Mouse (Mus musculus) natural killer cell, adult 2 months (primary cell): ENCODE measurements at regions not wholly inside any gene's neighbourhood (a gene's known extent, or its start where the extent isn't known, plus 50 kb on each side); places are given as distances from the start of the nearest gene placed in this dataset.

ENCODE experiments used
- DNase-seq, 2 experiments: peaks; one replicate each; pipeline ENCODE4 v3.0.0; 2022; ENCODE audit warnings: low spot score in 2 of 2

DNA sequence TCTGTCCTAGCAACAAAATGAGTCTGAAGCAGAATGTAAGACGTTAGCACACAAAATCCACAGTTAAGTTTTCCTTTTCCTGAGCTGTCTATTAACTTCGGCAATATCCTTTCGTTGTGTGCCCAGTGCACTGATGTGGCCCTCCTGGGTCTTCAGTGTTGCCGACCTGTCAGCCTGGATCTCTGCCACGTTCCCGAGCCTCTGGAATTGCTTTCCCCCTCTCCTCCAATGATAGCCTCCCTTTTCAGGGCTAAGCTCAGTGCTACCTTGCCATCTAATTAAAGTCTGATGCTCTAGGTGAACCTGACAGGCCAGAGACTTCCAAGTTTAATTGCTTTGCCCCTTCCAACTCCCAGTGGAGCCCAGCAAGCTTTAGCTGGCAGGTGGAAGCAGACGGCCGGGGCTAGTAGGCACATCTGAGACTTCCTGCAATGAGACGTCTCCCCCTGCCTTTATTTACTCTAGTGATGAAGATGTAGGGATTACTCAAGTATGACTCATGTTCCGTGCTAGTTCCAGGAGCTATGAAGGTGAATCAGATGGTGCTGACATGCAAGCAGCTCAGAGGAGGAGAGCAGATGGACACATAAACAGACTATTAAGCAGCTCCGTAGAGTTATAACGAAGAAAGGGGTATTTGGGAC, 894.3 kb upstream of the Car8 start:
- DNase-seq, result no peak

DNA sequence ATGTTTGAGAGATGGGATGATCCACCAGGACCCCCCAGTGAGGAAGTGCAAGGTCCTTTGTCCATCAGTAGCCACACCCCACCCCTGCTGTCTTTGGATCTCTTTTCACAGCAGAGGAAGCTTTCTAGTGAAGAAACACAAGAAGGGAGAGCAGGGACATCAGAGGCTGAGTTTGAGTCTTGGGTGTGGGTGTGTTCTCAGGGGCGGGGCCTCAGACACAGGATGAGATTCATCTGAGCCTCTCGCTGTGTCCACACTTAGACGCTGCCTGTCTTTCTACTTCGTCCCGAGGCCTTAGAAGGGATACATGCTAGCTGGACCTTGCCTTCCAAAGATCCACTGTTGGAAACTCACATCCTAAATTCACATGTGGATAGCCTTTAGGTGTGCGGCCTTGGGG, 893.5 kb upstream of the Car8 start:
- DNase-seq, result no peak

DNA sequence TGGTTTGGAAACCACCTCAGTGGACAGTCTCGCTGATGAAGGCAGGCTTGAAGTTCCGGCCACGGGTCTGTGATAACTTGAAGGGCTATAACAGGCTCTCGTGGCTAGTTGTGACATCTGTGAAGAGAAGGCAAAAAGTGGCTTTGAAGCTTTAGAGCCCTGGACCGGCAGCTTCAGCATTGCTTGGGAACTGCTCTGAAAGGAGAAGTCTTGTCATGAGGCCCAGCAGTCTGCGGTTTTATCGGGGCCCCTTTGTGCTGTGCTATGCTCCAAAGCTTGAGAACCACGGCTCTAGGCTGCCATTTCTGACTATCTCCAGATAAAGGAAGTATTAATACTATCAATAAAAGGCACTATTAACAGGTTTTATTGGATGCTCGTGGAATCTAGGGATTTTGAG, 892.8 kb upstream of the Car8 start:
- peak in 1 of 2 experiments; percentile 26 for DNase-seq

DNA sequence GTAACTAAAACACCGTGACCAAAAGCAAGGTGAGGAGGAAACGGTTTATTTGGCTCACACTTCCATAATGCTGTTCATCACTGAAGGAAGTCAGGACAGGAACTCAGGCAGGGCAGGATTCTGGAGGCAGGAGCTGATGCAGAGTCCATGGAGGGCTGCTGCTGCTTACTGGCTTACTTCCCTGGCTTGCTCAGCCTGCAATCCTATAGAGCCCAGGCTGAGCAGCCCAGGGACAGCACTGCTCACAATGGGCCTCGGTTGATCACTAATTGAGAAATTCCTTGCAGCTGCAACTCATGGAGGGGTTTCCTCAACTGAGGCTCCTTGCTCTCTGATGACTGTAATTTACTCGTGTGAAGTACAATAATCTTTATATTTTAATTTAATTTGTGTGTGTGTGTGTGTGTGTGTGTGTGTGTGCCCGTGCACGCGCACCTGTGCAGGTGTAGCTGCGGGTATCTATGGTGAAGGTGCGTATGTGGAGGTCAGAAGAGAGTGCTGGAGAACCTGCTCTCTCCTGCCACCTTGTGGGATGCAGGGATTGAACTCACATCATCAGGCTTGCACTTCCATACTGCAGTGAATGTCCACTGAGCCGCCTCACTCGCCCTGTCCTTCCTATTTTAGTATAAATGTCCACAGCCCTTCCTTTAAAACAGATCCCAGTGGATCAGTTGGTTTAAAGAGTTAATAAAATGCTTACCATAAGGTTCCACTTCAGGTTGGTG, 886.6 kb upstream of the Car8 start:
- DNase-seq, result no peak

DNA sequence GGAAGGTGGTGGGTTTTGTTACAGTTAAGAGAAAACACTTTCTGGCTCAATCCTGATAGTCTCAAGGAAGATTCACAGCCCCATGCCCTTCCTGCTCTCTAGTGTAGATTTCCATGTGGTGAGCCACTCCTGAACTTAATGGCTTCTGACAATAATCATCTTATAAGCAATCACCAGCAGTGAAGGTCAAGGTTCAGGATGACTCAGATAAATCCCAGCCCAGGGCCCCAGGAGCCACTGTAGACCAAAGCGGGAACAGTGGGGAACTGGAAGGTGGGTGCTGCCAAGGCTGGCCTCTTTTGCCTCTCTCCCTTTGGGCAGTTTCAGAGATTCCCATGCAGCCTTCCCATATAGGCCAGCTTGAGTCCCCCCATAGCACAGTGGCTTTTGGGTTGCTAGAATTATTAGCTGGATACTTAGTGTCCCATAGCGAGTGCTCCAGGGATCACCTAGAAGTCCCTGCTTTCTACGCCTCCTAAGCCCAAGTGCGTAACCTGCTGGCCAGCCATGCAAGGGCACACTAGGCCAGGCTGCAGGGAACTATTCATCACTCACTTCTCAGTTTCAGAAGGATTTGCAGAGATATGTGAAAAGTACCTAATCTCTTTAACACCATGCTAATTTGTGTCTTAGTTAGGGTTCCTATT, 885.9 kb upstream of the Car8 start:
- no peak for DNase-seq

DNA sequence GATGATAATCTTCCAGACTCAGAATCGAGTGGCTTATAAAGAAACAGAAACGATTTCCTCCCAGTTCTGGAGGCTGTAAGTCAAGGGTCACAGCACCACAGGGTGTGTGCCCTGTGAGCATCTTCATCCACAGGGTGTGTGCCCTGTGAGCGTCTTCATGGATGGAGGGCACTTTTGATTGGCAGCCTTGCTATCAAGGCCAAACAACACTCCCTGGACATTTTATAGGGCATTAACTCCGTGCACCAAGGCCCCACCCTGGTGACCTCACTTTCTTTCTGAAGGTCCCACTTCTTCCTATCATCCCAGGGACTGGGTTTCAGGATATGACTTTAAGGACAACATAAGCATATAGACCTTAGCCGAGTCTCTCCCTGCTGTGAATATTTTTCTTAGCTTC, 885.3 kb upstream of the Car8 start:
- no peak for DNase-seq

DNA sequence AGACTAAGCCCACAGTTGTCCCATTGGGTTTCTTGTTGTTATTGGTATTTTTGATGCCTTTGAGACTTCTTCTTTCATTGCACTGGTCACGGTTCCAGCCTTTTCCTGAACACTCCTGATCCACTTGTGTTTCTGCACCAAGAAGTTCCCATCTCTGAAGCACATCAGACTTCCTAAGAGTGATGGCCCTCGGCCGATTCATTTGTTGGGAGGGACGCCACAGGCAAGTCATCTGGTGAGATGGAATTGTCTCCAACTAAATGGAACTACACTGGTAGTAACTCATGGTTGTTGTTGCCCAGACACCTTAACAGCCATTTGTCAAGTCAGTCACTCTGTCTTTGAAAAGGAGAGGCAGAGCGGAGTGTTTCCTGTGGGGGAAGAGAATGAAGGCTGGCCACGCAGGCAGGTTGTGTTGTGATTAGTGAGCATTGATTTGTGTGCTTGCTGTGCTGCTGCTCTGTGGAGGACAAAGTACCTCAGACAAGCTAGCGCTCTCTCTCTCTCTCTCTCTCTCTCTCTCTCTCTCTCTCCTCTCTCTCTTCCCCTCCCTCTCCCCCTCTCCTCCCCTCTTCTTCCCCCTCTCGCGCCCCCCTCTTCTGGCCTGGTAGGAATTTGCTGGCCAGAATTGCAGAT, 884.7 kb upstream of the Car8 start:
- DNase-seq, result no peak

DNA sequence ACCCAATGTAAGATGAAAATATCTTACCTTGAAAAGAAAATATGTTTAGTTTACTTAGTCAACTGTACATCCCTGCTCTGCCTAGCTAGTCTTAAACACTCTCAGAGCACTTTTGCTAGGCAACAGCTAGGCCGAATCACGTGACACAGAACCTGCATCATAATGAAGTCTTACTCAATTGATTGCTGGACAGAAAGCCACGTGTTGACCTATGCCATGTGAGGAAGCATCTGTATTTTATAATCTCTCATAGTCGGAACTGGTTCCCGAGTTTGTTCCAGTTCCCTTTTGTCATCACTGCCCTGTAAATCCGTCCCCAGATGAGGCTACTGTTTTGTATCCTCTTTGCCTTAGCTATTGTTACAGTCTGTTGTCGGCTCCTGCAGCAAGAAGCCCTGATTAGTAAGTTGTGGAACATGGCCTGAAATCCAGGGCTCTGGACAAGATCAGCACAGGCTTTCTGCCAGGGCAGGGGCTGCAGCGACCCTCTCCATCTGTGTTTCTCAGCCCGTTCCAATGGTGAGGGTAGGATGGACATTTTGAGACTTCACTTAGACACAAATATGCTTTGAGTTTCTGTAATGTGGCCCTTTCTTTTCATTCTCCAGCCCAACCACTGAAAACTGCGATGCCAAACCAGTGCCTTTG, 883.9 kb upstream of the Car8 start:
- DNase-seq, result no peak

DNA sequence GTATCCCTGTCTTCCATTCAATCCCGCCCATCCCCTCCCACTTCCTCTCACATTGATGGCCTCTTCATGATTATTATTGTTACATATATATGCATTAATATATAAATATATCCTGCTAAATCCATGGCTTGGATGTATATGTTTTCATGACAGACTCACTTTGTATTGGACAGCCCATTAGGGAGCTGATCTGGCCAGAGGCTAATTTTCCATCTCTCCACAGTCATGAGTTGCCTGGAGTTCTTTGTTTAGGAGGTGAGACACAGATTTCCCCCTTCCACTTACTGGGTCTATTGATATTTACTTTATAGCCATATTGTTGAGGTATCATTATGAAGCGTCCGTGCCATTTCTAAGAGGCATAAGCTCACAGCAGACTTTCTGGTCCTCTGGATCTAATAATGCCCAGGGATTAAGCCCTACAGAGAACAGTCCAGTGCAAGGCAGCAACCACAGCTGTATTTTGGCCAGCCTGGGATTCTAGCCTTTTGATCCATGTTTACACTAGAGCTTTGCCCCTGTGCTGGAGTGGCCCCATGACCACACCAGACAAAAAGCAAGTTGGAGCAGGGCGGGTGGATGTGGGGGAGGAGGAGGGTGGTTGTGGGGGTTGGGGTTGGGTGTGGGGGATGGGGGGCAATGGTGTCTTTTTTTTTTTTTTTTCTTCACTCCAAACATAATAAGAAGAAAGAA, 878.3 kb upstream of the Car8 start:
- no peak for DNase-seq

DNA sequence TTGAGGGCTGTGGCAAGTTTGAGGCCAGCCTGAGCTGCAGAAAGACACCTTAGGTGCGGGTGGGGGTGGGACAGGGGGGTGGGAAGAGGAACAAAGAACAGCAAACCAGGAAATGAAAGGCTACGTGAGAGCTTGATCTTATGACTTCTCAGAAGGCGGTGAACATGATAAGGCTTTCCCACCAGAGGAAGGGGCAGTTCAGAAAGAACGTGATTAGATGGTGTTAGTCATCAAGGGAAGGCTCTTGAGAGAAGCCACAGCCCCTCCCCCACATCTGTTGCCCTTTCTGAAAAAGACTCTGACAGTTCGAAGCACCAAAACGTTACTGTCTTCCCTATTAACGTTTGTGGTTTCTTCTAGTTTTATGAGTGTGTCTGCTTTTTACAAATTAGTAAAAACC, 877.0 kb upstream of the Car8 start:
- DNase-seq, result peak; percentile 38 to 70

DNA sequence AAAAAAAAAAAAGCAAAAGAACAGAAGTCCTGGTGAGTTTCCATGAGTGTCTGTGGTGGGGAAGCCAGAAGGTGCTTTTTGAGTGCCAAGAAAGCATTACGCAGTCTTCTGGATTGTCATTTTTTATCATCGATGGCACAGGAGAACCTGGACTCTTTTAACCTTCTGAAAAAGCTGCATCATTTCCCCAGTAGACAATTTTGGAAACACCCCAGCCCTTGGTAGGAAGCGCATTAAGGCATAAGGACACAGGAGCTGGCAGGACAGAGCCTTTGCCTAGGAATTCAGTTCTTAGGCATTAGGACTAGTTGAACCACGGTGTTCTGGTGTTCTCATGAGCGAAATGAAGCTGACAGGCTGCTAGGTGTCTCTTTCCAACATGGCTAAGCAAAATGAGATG, 875.1 kb upstream of the Car8 start:
- DNase-seq, result no peak

DNA sequence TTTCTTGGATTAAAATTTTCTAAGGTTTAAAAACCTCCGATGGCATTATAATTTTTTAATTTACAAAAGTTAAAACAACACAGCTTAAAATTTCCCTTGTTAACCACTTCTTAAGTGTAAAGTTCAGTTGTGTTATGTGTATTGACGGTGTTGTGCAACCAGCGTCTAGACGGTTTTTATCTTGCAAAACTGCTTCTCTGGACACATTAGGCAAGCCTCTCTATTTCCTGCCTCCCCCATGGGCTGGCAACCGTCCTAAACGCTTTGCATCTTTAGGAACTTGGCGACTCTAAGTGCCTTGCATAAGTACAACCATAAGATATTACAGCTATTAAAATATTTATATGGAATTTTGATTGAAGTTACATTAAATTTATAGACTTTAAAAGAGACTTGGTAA, 871.5 kb upstream of the Car8 start:
- no peak for DNase-seq

DNA sequence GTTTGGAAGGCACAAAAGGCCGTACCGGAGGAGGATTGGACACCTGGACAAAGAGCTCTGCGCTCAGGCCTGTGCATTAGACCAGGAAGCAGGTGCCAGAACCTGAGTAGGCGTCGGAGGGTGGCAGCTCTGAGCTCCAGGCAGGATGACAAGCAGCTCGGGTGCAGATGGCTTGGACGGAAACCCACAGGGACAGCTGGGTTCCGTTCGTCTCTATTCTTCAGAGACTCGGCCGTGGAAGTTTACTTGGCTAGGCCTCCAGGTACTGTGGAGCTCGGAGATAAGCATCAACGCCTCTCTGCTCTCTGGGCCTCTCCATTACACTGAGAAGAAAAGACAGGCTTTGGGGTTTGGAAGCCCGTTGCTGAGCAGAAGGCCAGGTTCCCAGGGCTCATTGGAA, 868.5 kb upstream of the Car8 start:
- DNase-seq, result no peak

DNA sequence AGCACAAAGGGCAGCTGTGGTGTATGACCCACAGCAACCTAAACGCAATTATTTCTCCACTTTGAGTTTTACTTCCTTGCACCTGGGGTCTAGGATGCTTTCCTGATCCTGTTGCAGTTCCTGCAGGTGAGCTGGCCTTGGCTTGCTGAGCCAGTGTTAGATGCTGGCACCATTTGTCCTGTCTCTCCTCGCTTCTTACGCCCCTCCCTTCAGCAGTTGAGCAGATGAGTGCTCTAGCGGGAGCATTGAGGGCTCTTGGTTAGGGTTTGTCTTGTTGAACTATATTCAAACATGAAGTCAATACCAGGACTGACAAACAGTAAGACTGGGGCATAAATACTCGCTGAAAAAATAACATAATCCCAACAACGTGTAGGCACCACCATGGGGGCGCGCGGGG, 867.9 kb upstream of the Car8 start:
- DNase-seq, result no peak

DNA sequence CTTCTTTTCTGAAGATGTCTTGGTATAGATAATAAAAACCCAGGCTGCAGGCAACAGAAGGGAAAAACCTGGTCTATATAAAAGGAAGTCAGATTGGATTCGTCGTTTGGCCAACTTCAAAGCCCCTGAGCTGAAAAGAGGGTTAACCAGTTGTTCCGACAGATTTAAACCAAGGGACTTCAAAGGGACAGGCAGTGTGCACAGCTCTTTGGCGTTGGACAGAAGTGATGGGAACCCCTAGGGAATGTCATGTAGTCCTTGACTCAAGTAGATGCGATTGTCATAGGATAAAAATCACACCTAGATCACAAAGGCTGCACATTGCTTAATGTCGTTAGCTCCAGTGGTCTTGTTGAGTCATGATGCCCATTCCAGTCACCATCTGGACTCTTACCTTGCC, 865.8 kb upstream of the Car8 start:
- no peak for DNase-seq

DNA sequence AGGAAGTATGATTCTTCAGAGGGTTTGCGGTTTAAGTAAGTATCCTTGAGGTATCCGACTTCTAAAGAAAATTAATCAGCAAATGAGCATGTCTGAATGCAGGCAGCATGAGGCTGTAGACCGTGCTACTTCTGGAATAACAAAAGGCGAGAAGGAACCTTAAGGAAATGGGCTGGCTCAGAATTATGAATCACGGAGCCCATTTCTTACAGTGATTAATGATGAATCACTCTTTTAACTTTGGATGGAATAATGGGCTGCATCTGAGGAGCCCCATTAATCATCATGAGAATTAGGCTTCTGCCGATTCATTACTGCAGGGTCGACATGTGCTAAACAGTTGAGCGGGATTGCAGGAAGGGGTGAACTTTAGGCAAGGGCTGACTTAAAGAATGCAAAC, 865.1 kb upstream of the Car8 start:
- DNase-seq, result no peak

DNA sequence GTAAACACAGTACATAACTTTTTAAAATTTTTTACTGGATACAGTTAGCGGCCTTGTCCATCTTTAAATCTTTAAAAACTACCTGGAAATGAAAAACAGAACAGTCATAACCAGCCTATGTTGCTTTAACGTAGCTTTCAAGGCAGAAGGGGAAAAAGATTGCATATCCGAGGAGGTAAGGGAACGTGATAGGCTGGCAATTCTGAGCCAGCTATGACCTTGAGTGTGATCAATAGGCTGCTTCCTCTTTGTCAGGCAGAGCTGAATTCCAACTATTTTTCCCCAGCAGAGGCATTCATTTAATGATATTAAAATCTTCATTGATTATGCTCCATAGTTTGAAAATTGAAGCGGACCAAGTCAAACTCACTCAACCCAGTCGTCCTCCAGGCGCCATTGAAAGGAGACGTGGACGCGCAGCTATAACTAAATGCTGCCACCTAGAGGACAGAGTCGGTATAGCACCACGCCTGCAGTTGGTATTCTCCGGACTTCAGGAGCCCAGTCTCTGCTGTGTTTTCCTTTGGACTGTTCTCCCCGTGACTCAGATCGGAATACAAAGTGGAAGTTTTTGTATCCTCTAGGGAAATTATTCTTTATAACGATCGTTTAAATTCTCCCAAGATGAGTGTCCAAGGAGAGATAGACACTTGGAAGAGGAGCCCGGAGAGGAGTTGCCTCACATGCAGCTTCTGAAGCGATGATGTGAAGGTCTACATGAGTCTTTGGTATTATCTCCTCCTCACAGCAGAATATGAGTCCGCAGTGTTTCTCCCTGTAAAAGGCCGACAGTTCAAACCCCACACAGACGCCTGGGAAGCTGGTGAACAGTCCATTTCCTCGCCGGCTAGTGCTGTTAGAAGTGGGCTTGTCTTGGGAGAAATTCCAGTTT, 858.2 kb upstream of the Car8 start:
- peak; percentile 64 to 74 for DNase-seq

DNA sequence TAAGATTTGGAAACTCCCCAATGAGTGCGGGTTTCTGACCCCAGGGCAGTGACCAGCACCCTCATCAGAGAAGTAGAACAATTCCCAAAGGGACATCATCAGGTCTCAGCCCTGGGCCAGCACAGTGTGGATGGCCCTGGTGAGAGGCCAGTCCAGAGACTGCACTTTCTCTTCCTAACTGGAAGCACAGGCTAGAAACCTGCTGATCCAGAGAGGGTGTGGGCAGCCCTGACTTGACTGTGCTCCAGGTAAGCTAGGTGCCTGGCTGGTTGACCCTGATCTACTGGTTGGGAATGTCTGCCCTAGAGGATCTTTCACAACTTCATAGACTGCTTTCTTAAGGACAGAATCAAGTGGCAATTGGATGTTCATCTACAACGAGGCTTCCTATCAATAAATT, 857.4 kb upstream of the Car8 start:
- no peak for DNase-seq

DNA sequence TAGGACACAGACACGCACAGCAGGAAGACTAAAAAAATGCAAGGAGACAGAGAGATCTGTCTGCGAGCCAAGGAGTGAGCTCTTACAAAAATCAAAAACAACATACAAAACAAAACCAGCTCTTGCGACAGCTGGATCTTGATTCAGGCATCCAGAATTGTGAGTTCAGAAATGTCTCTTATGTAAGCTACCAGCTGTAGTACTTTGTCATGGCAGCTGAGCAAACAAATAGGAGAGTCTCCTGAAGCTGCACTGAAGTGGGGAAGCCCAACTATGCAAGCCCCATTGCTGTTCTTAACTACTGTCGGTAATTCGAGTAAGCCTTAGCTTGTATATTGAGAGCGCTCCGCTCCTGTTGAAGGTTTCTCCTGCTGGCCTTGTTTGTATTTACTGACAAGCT, 856.8 kb upstream of the Car8 start:
- DNase-seq, result no peak

DNA sequence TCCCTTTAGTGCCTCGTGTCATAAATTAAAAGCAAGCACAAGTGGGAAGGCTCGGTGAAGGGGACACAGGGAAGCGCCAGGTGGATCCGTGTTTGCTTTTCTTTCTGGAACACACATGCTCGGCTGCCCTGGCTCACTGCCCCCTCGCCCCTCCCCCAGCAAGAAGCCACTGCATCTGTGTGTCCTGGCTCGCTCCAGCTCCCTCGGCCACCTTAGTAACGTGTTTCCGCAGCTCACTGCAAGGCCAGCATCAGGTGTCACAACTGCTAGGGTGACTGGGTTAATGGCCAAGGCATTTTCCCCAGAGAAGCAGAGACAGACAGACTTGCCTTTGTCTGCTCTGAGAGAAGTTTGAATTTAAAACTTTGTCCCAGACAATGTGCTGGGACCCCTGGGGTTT, 855.7 kb upstream of the Car8 start:
- no peak for DNase-seq

DNA sequence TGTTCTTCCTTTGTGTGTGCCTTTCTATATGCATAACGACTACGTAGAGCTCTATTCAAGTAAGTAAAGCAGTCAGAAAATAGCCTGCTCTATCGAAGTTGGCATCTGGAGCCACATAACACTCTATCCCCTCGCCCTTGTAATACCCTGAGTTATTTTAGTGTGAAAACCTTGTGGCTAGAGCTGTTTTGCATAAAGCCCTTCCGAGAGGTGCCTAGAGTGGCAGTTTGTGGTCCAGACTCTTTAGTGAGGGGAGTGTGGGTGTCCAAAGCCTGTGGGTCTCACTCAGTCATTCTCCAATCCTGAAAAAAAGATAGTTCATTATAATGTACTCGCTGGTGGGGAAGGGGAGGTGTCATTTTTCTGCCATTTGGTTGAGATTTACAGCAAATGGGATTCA, 855.2 kb upstream of the Car8 start:
- no peak for DNase-seq
